Mouse (Mus musculus) telencephalon, adult 2 months (tissue): ENCODE data around the gene Osmr.
"Not testable (repeated sequence)": the region's sequence is repeated elsewhere in the genome, so short reads cannot be mapped to it uniquely, and the experiment has no call there.

Experiments used
- DNase-seq: peaks from one replicate; pipeline ENCODE4 v3.0.0-alpha.2; 2011; ENCODE audit warnings: low read depth, low spot score

The Osmr gene

GRCm38 (mm10) chr15:6861617-6862016 is 13.2 kb downstream of the Osmr start:
- no peak for DNase-seq

DNA sequence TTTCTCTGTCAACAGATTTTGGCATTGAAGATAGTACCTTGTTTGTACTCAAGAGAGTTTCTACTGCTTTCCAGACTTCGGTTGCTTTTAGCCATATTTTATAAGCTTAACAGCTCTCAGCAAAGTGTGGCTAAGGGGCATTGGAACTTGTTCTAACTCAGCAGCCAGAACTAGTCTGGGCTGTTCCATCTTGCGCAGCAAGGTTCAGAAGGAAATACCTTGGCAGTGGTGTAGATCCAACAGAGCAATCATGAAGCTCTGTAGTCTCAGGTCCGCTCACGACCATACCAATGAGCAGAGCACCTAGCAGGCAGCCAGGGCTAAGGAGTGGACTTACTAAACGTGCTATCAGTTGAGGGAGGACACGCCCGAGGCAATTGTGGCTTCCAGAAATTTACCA is 15.0 kb downstream of the Osmr start:
- DNase-seq, result no peak

- no peak for DNase-seq
Observed at GRCm38 (mm10) chr15:6858871-6859270, 15.9 kb downstream of the Osmr start.

DNA sequence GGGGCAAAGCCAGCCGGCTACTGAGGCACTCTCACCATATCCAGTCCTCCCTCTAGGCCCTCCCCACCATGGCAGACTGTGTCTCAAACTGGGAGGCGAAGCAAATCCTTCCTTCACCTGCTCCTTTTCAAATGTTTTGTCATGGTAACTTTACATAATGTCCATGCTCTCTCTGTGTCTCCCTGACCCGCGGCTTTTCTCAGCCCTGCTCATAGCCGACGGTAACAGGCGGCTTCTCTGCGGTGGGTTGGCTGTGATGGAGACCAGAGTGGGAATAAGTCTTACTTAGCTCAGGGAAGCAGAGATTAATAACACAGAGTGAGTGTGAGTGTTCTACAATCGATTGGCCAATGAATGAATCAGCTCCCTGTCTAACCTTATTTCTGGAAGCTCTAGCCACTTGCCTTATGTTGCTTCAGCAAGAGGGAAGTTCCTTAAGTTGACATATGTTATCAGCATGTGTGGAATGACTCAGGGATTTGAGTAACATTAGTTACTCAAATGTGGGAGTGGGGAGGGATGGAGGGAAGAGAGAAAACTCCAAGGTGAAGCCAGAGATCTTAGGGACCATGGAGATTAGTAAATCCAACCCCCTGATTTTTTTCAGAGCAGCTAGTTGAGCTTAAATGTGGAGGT is 17.4 kb downstream of the Osmr start:
- DNase-seq, result no peak

- no peak for DNase-seq
Observed at GRCm38 (mm10) chr15:6849851-6850250, 24.9 kb downstream of the Osmr start.

- no peak for DNase-seq
Observed at GRCm38 (mm10) chr15:6840199-6840598, 34.6 kb downstream of the Osmr start.

GRCm38 (mm10) chr15:6815807-6816206 is 59.0 kb downstream of the Osmr start:
- DNase-seq, result no peak

- DNase-seq, result not testable (repeated sequence)
Observed at GRCm38 (mm10) chr15:6801212-6801611, 73.6 kb downstream of the Osmr start.

DNA sequence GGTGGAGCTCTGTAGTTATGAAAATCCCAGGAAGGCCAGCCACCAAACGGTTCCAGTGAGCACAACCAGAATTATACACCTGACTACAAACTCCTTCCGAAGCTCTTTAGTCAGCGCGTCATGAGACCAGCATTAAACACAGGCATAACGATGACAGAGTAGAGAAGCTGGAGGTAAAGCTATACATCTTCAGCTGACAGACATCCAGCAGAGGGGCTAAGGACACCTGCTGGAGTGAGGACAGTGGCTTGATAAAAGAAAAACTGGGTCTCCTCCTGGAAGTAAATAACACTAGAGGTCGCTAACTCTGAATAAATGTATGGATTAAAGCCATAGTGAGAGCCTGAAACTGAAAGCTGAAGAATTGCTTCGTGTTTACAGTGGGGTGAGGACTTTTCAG is 81.9 kb downstream of the Osmr start:
- no peak for DNase-seq

GRCm38 (mm10) chr15:6791648-6792047 is 83.1 kb downstream of the Osmr start:
- DNase-seq, result no peak

- no peak for DNase-seq
Observed at GRCm38 (mm10) chr15:6790011-6790410, 84.8 kb downstream of the Osmr start.

DNA sequence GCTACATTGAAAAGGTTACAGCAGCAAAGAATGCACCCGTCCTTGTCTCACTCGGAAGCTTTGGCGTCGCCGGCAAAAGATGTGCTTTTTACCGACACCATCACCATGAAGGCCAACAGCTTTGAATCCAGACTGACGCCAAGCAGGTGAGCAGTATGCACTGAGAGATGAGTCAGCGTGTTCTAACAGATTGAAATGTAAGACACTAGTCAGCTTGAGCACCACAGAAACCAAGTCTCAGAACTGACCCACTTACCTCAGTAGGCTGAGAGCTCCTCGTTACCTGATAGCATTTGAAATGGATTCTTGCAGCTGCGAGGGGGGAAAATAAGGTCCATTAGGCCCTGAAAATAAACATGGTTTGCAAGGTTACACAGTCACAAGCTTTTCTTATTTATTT is 87.5 kb downstream of the Osmr start:
- DNase-seq, result no peak

GRCm38 (mm10) chr15:6786212-6786611 is 88.6 kb downstream of the Osmr start:
- no peak for DNase-seq

DNA sequence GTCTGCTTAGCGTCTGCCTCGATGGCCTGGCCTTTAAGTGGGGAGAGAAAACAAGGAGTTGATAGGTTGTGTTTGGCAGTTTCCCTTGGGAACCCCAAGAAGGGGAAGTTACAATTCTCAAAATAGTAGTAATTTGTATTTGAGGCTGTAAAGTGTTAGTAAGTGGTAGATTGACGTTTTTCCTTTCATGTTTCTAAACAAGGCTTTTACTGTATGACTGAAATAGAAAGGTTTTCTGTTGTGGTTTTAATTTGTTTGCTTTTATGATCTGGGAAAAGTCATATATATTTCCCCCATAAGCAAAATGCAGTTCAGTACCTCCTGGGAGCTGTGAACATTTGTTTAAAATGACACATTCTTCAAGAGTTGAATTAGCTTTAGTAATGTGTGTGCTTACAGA is 102.5 kb downstream of the Osmr start:
- DNase-seq, result no peak
